Mouse (Mus musculus) central nervous system, embryonic 14 days (tissue): ENCODE measurements around the gene Fcrls. TPM values are rescaled to one million over a fixed set of nuclear protein-coding genes. Genes with fewer than 3 reads are reported as not detected.

Experiments
- polyA plus RNA-seq: library from polyadenylated mRNA; depleted of rRNA; stranded (reverse); fragments of >200 nt; gene quantifications from 2 replicates; pipeline ENCODE4 v1.2.3, GENCODE M21; 2012; rRNA removed

Gene Fcrls
- 7.5 and 10.1 TPM in 2 replicates for polyA plus RNA-seq

GRCm38 (mm10) chr3:87263436-87263835, at the start of gene Fcrls:
TSS of gene Fcrls (minus strand) at chr3:87263738.

Other genes with a start within 250 kb of the Fcrls start
- gene Kirrel, start 89.0 kb downstream of the Fcrls start, polyA plus RNA-seq, result 18.4 and 25.6 TPM in 2 replicates
- gene Cd5l, start 94.1 kb upstream of the Fcrls start, polyA plus RNA-seq, result 0.09 and 0.23 TPM in 2 replicates
- 0.10 TPM in 2 replicates for gene Fcrl1, start 112.6 kb upstream of the Fcrls start, polyA plus RNA-seq
- not detected in 2 replicates for gene Fcrl5, start 172.0 kb upstream of the Fcrls start, polyA plus RNA-seq